Mouse (Mus musculus): ENCODE data around the gene Gm13283. TPM values are rescaled to one million over a fixed set of nuclear protein-coding genes. Genes with fewer than 3 reads are reported as not detected.
A peak's percentile ranks its signal among the peaks of the same experiment; 100 is the strongest.
"Not testable (repeated sequence)": the region's sequence is repeated elsewhere in the genome, so short reads cannot be mapped to it uniquely, and the experiment has no call there.

The Gm13283 gene
- total RNA-seq, 2 experiments from 2014 or later = not detected

DNA sequence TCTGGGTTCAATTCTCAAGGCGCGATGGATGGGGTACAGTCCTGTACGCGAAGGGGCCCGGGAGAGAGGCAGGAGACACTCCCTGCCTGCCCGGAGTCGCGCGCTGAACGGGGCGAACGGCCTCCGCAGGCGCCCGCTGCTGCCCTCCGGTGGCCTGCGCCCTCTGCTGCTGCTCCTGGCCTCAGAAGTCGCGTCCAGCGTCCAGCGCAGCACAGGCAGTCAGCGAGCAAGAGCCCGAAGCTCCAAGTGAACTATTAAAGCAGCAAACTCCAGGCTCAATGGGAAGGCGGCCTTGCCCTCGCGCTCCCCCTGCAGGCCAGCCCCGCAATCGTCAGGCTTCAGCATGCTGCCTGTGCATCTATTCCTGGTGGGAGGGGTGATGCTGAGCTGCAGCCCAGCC, 512 bp downstream of the Gm13283 start:
- intact Hi-C loops (cut with DNase I) = not testable (repeated sequence)
- DNase-seq (ENCODE audit: low spot score in 2 of 2) = peak; percentile 37 to 46

DNA sequence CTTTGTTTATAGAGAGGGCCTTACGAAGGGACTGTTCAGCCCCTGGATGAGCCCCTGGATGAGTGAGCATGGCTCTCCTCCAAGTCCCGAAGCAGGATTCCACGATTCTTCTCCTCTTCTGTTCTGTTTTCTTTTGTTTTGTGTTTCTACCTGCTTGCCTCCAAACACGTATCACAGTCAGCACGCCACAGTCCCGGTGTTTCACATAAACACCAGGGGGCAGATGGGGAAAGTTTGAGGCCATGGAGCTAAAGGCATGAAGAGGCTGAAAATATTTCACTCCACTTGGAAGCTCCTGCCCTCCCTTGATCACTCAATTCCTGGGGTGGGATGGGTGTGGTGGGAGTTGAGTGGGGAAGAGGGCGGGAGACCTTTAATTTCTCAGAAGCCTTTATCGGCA, 1.9 kb downstream of the Gm13283 start:
- intact Hi-C loops (cut with DNase I) = not testable (repeated sequence)
- peak; percentile 63 to 67 for DNase-seq (ENCODE audit: low spot score in 2 of 2)

GRCm38 (mm10) chr4:88762341-88762740, 2.4 kb downstream of the Gm13283 start:
- peak in 1 of 2 experiments; percentile 14 for DNase-seq (ENCODE audit: low spot score in 2 of 2)
- intact Hi-C loops (cut with DNase I) = not testable (repeated sequence)

- DNase-seq (ENCODE audit: low spot score in 2 of 2) = peak; percentile 19 to 30
- intact Hi-C loops (cut with DNase I) = not testable (repeated sequence)
Measured at GRCm38 (mm10) chr4:88763384-88764018, 3.6 kb downstream of the Gm13283 start.

- intact Hi-C loops (cut with DNase I); DNase-seq (ENCODE audit: low spot score in 2 of 2): not testable (repeated sequence)
Measured at GRCm38 (mm10) chr4:88773534-88773933, 13.6 kb downstream of the Gm13283 start, which contains the start of gene Gm13290. Gm13290 (plus strand) TSS chr4:88773834.

- intact Hi-C loops (cut with DNase I); DNase-seq (ENCODE audit: low spot score in 2 of 2): not testable (repeated sequence)
Measured at GRCm38 (mm10) chr4:88776622-88777021, 16.7 kb downstream of the Gm13283 start, which contains the start of gene Gm13289. Gm13289 (plus strand) TSS chr4:88776922.

DNA sequence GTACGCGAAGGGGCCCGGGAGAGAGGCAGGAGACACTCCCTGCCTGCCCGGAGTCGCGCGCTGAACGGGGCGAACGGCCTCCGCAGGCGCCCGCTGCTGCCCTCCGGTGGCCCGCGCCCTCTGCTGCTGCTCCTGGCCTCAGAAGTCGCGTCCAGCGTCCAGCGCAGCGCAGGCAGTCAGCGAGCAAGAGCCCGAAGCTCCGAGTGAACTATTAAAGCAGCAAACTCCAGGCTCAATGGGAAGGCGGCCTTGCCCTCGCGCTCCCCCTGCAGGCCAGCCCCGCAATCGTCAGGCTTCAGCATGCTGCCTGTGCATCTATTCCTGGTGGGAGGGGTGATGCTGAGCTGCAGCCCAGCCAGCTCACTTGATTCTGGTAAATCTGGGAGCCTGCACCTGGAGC, 19.6 kb downstream of the Gm13283 start, which contains the start of gene Gm13272:
Gene Gm13272, plus strand, starts transcription at position 301 of the 400 bp plus-strand sequence.
- DNase-seq (ENCODE audit: low spot score in 2 of 2); intact Hi-C loops (cut with DNase I): not testable (repeated sequence)

DNA sequence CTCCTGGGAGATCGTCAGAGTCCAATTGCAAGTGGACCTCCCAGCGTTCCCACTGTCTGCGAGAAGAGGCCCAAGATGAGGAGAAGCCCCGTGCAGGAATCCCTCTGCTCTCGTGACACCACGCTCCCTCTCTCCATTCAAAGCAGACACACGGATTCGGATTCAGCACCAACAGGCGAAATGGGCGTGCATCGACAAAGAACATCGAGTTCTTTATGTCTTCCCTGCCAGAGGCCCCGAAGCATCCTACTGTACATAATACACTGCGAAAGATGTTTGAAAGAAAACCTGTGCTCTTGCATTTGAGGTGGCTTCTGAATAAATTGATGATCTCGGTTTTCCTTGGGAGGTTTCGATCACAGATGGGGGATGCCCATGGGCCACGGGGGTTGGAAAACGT, 20.4 kb downstream of the Gm13283 start:
- intact Hi-C loops (cut with DNase I); DNase-seq (ENCODE audit: low spot score in 2 of 2): not testable (repeated sequence)

- DNase-seq (ENCODE audit: low spot score in 2 of 2); intact Hi-C loops (cut with DNase I): not testable (repeated sequence)
Measured at GRCm38 (mm10) chr4:88781831-88782230, 21.9 kb downstream of the Gm13283 start, which contains the start of gene Ifnz. Ifnz (plus strand) TSS chr4:88782131.

DNA sequence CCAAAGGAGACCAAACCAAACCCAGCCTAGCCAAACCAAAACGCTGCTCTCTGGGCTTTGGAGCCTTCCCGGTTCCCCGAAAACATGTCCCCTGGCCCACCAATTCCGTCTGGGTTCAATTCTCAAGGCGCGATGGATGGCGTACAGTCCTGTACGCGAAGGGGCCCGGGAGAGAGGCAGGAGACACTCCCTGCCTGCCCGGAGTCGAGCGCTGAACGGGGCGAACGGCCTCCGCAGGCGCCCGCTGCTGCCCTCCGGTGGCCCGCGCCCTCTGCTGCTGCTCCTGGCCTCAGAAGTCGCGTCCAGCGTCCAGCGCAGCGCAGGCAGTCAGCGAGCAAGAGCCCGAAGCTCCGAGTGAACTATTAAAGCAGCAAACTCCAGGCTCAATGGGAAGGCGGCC, 22.4 kb downstream of the Gm13283 start:
- DNase-seq (ENCODE audit: low spot score in 2 of 2); intact Hi-C loops (cut with DNase I): not testable (repeated sequence)

DNA sequence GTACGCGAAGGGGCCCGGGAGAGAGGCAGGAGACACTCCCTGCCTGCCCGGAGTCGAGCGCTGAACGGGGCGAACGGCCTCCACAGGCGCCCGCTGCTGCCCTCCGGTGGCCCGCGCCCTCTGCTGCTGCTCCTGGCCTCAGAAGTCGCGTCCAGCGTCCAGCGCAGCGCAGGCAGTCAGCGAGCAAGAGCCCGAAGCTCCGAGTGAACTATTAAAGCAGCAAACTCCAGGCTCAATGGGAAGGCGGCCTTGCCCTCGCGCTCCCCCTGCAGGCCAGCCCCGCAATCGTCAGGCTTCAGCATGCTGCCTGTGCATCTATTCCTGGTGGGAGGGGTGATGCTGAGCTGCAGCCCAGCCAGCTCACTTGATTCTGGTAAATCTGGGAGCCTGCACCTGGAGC, 25.5 kb downstream of the Gm13283 start, which contains the start of gene Gm13276:
Gene Gm13276, plus strand, starts transcription at position 301 of the 400 bp plus-strand sequence.
- DNase-seq (ENCODE audit: low spot score in 2 of 2); intact Hi-C loops (cut with DNase I): not testable (repeated sequence)

DNA sequence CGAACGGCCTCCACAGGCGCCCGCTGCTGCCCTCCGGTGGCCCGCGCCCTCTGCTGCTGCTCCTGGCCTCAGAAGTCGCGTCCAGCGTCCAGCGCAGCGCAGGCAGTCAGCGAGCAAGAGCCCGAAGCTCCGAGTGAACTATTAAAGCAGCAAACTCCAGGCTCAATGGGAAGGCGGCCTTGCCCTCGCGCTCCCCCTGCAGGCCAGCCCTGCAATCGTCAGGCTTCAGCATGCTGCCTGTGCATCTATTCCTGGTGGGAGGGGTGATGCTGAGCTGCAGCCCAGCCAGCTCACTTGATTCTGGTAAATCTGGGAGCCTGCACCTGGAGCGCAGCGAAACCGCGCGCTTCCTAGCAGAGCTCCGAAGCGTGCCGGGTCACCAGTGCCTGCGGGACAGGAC, 28.5 kb downstream of the Gm13283 start, which contains the start of gene Gm13277:
Gene Gm13277, plus strand, starts transcription at position 231 of the 400 bp plus-strand sequence.
- intact Hi-C loops (cut with DNase I) = not testable (repeated sequence)
- DNase-seq (ENCODE audit: low spot score in 2 of 2) = peak; percentile 56 to 76

- intact Hi-C loops (cut with DNase I); DNase-seq (ENCODE audit: low spot score in 2 of 2): not testable (repeated sequence)
Measured at GRCm38 (mm10) chr4:88791250-88791649, 31.3 kb downstream of the Gm13283 start, which contains the start of gene Gm13278. Gm13278 (plus strand) TSS chr4:88791550.

- intact Hi-C loops (cut with DNase I) = not testable (repeated sequence)
- DNase-seq (ENCODE audit: low spot score in 2 of 2) = peak; percentile 32 to 41
Measured at GRCm38 (mm10) chr4:88793936-88794675, 34.2 kb downstream of the Gm13283 start, which contains the start of gene Gm13275. Gm13275 (plus strand) TSS chr4:88794487.

DNA sequence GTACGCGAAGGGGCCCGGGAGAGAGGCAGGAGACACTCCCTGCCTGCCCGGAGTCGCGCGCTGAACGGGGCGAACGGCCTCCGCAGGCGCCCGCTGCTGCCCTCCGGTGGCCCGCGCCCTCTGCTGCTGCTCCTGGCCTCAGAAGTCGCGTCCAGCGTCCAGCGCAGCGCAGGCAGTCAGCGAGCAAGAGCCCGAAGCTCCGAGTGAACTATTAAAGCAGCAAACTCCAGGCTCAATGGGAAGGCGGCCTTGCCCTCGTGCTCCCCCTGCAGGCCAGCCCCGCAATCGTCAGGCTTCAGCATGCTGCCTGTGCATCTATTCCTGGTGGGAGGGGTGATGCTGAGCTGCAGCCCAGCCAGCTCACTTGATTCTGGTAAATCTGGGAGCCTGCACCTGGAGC, 37.2 kb downstream of the Gm13283 start, which contains the start of gene Gm13279:
Gene Gm13279, plus strand, starts transcription at position 301 of the 400 bp plus-strand sequence.
- DNase-seq (ENCODE audit: low spot score in 2 of 2); intact Hi-C loops (cut with DNase I): not testable (repeated sequence)

DNA sequence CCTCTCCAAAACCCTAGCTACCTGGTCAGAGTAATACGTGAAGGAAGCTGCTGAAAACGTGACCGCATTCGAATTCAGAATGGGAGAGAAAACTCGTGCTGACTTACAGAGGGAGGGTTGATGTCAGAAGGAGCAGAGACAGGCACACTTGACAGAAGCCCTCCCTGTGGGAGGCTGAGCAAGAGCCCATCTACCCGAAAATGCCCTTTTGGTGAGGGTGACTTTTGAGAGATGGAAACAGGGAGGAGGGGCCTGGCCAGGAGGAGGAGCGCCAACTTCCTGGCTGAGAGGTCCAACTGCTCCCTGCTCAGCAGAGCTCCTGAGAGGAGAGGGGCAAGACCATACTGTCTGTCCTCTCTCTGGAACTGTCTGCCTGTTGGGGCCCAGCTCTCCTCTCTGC, 39.4 kb downstream of the Gm13283 start, which contains the start of gene Gm13285:
Gene Gm13285, plus strand, starts transcription at position 301 of the 400 bp plus-strand sequence.
- DNase-seq (ENCODE audit: low spot score in 2 of 2); intact Hi-C loops (cut with DNase I): not testable (repeated sequence)

DNA sequence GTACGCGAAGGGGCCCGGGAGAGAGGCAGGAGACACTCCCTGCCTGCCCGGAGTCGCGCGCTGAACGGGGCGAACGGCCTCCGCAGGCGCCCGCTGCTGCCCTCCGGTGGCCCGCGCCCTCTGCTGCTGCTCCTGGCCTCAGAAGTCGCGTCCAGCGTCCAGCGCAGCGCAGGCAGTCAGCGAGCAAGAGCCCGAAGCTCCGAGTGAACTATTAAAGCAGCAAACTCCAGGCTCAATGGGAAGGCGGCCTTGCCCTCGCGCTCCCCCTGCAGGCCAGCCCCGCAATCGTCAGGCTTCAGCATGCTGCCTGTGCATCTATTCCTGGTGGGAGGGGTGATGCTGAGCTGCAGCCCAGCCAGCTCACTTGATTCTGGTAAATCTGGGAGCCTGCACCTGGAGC, 43.0 kb downstream of the Gm13283 start, which contains the start of gene Gm13287:
Gene Gm13287, plus strand, starts transcription at position 301 of the 400 bp plus-strand sequence.
- intact Hi-C loops (cut with DNase I); DNase-seq (ENCODE audit: low spot score in 2 of 2): not testable (repeated sequence)

DNA sequence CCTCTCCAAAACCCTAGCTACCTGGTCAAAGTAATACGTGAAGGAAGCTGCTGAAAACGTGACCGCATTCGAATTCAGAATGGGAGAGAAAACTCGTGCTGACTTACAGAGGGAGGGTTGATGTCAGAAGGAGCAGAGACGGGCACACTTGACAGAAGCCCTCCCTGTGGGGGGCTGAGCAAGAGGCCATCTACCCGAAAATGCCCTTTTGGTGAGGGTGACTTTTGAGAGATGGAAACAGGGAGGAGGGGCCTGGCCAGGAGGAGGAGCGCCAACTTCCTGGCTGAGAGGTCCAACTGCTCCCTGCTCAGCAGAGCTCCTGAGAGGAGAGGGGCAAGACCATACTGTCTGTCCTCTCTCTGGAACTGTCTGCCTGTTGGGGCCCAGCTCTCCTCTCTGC, 45.3 kb downstream of the Gm13283 start, which contains the start of gene Gm13288:
Gene Gm13288, plus strand, starts transcription at position 301 of the 400 bp plus-strand sequence.
- DNase-seq (ENCODE audit: low spot score in 2 of 2); intact Hi-C loops (cut with DNase I): not testable (repeated sequence)

- DNase-seq (ENCODE audit: low spot score in 2 of 2); intact Hi-C loops (cut with DNase I): not testable (repeated sequence)
Measured at GRCm38 (mm10) chr4:88805761-88806160, 45.8 kb downstream of the Gm13283 start.
